Mouse (Mus musculus): ENCODE measurements around the gene Ydjc.

- TF ChIP-seq CTCF (IDR thresholded peaks at IDR 0.05; ENCODE audit: low read depth, low read length) (peak; percentile 41), POLR2A (IDR thresholded peaks at IDR 0.05; ENCODE audit: insufficient read depth, low read length) (peak; percentile 61)
Observed at GRCm38 (mm10) chr16:17146772-17147235, 2.4 kb downstream of the Ydjc start, which contains the start of gene Ccdc116.
